Mouse (Mus musculus) urinary bladder, postnatal 10 days (tissue): ENCODE results near the gene Bpifa6.
"Not testable (repeated sequence)": the region's sequence is repeated elsewhere in the genome, so short reads cannot be mapped to it uniquely, and the experiment has no call there.

ENCODE experiments used
- DNase-seq: peaks from one replicate; pipeline ENCODE4 v3.0.0; 2022; ENCODE audit warnings: low spot score

Gene Bpifa6

GRCm38 (mm10) chr2:153974582-153974981 lies at the start of gene Bpifa6:
TSS of gene Bpifa6 (plus strand) at chr2:153974945.
- DNase-seq = no peak

GRCm38 (mm10) chr2:153929871-153930413 lies 44.8 kb upstream of the Bpifa6 start:
- no peak for DNase-seq

- no peak for DNase-seq
Measured at GRCm38 (mm10) chr2:153931125-153931524, 43.6 kb upstream of the Bpifa6 start.

- DNase-seq = no peak
Measured at GRCm38 (mm10) chr2:153933311-153933710, 41.4 kb upstream of the Bpifa6 start.

- DNase-seq = no peak
Measured at GRCm38 (mm10) chr2:153935348-153935747, 39.4 kb upstream of the Bpifa6 start.

- no peak for DNase-seq
Measured at GRCm38 (mm10) chr2:153937843-153938242, 36.9 kb upstream of the Bpifa6 start, which contains the start of gene Bpifb4. TSS of gene Bpifb4 (plus strand) at chr2:153938212.

- no peak for DNase-seq
Measured at GRCm38 (mm10) chr2:153943537-153943936, 31.2 kb upstream of the Bpifa6 start.

GRCm38 (mm10) chr2:153944567-153944966 lies 30.2 kb upstream of the Bpifa6 start:
- no peak for DNase-seq

- DNase-seq = no peak
Measured at GRCm38 (mm10) chr2:153952897-153953296, 21.8 kb upstream of the Bpifa6 start.

- no peak for DNase-seq
Measured at GRCm38 (mm10) chr2:153953836-153954235, 20.9 kb upstream of the Bpifa6 start.

- no peak for DNase-seq
Measured at GRCm38 (mm10) chr2:153962821-153963331, 11.9 kb upstream of the Bpifa6 start.

- DNase-seq = no peak
Measured at GRCm38 (mm10) chr2:153963334-153963733, 11.4 kb upstream of the Bpifa6 start.

GRCm38 (mm10) chr2:153970221-153970620 lies 4.5 kb upstream of the Bpifa6 start:
- DNase-seq = no peak

- DNase-seq = peak; percentile 19
Measured at GRCm38 (mm10) chr2:153995770-153996169, 21.0 kb downstream of the Bpifa6 start.

GRCm38 (mm10) chr2:154000501-154000900 lies 25.8 kb downstream of the Bpifa6 start:
- DNase-seq = no peak

GRCm38 (mm10) chr2:154001056-154001455 lies 26.3 kb downstream of the Bpifa6 start:
- no peak for DNase-seq

GRCm38 (mm10) chr2:154004456-154004855 lies 29.7 kb downstream of the Bpifa6 start:
- DNase-seq = no peak

GRCm38 (mm10) chr2:154005094-154005493 lies 30.3 kb downstream of the Bpifa6 start:
- DNase-seq = no peak

GRCm38 (mm10) chr2:154005734-154006133 lies 31.0 kb downstream of the Bpifa6 start:
- DNase-seq = no peak

- DNase-seq = no peak
Measured at GRCm38 (mm10) chr2:154006331-154006730, 31.6 kb downstream of the Bpifa6 start.

- DNase-seq = no peak
Measured at GRCm38 (mm10) chr2:154007381-154007780, 32.6 kb downstream of the Bpifa6 start.

- no peak for DNase-seq
Measured at GRCm38 (mm10) chr2:154007965-154008364, 33.2 kb downstream of the Bpifa6 start, which contains the start of gene Bpifa2. TSS of gene Bpifa2 (plus strand) at chr2:154008265.

GRCm38 (mm10) chr2:154017990-154018389 lies 43.2 kb downstream of the Bpifa6 start:
- no peak for DNase-seq

- not testable (repeated sequence) for DNase-seq
Measured at GRCm38 (mm10) chr2:154024676-154025075, 49.9 kb downstream of the Bpifa6 start.
